Mouse (Mus musculus) midbrain, postnatal 0 days (tissue): Measurements from ENCODE around the gene Gm10775. TPM values are rescaled to one million over a fixed set of nuclear protein-coding genes. Genes with fewer than 3 reads are reported as not detected.

ENCODE experiments used
- ATAC-seq: fragments of 200-750 bp; cut with Nextera tagmentation; 2 replicates; pipeline ENCODE4 v1.8.0; 2017; ENCODE audit warnings: moderate number of reproducible peaks, mild to moderate bottlenecking, moderate TSS enrichment, moderate library complexity; ENCODE audit not compliant: low FRiP score
- DNase-seq: peaks from one replicate; pipeline ENCODE4 v3.0.0-alpha.2; 2015; ENCODE audit warnings: low spot score
- H3K27ac ChIP-seq: fragments of 300-500 bp; sonication (generic); 2 replicates; pipeline ENCODE4 v1.5.1; 2014; ENCODE audit warnings: low read depth, mild to moderate bottlenecking, low read length, mixed read lengths
- H3K27me3 ChIP-seq: fragments of 300-500 bp; sonication (generic); 2 replicates; pipeline ENCODE4 v1.6.1; 2014; ENCODE audit warnings: low read length, control low read depth, mixed read lengths; ENCODE audit not compliant: insufficient read depth
- H3K36me3 ChIP-seq: fragments of 300-500 bp; sonication (generic); 2 replicates; pipeline ENCODE4 v1.6.1; 2014; ENCODE audit warnings: low read length, control low read depth, mixed read lengths; ENCODE audit not compliant: insufficient read depth
- H3K4me1 ChIP-seq: fragments of 300-500 bp; sonication (generic); 2 replicates; pipeline ENCODE4 v1.6.1; 2014; ENCODE audit warnings: mild to moderate bottlenecking, control low read depth, antibody characterized with exemption, low read length, mixed read lengths; ENCODE audit not compliant: insufficient read depth
- H3K4me2 ChIP-seq: fragments of 300-500 bp; sonication (generic); 2 replicates; pipeline ENCODE4 v1.6.1; 2014; ENCODE audit warnings: low read depth, mild to moderate bottlenecking, low read length, mixed read lengths; ENCODE audit not compliant: poor library complexity, severe bottlenecking
- H3K4me3 ChIP-seq: fragments of 300-500 bp; sonication (generic); 2 replicates; pipeline ENCODE4 v1.5.1; 2014; ENCODE audit warnings: low read depth, mild to moderate bottlenecking, low read length, moderate library complexity
- H3K9ac ChIP-seq: fragments of 300-500 bp; sonication (generic); replicated peaks from 2 replicates; pipeline ENCODE4 v1.6.1; 2014; ENCODE audit warnings: mild to moderate bottlenecking, low read length, moderate library complexity, mixed read lengths; ENCODE audit not compliant: poor library complexity, severe bottlenecking
- H3K9me3 ChIP-seq: fragments of 300-500 bp; sonication (generic); 2 replicates; pipeline ENCODE4 v1.6.1; 2016; ENCODE audit warnings: low read length, control low read depth
- CTCF ChIP-seq: IDR thresholded peaks from 2 replicates; pipeline ENCODE4 v1.5.1; 2016; ENCODE audit warnings: antibody characterized with exemption, mild to moderate bottlenecking
- WGBS: fragments of 180-500 bp; shearing (Covaris S2); extraction: QIAGEN DNeasy Blood & Tissue Kit; methylation state at CpG from one replicate; pipeline ENCODE4 v1.1.7; 2014; 5-methylcytosine and 5-hydroxymethylcytosine counted together
- polyA plus RNA-seq: library from polyadenylated mRNA; unstranded; fragments of >200 nt; fragmentation: Nextera tagmentation; extraction: Ambion mirVana; gene quantifications from 2 replicates; pipeline ENCODE4 v1.2.1, GENCODE M21; 2015
- total RNA-seq: library from RNA; depleted of rRNA; stranded (reverse); fragments of >200 nt; gene quantifications from 2 replicates; pipeline ENCODE4 v1.2.3, GENCODE M21; 2014

Gm10775 gene
- total and polyA plus RNA-seq, 2 experiments from 2014 or later: 0.27 to 1.9 TPM

DNA sequence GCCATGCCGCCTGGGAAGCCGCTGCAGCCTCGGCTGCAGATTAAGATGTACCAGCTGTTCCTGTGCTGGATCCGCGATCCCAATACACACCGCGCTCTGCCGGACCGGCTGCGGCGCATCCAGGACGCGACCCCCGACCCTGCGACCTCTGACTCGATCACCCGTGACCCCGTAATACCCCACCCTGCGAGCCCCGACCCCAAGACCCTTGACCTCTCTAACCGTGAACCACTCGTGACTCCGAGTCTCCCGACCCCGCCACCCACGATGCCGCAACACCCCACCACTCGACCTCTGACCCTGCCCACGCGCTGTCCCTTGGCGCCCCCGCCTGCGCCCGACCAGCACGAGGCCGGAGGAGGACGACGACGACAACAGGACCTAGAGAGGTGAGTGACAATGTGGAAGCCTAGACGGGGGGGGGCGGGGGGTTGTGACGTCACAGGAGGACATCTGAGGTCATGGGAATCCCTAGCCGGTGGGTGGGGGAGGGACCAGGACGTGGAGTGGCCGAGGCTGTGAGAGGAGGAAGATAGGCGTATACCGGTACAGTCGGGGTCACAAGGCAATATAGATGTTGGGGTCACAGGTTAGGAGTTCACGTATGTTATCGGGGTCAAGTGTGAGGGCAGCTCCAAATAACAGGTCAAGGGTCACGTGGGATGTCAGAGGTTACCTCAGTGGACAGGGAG is 17.6 kb upstream of the Gm10775 start:
- H3K27ac ChIP-seq: peak overlapping the region; percentile 81
- no peaks in the 10 kb centered on the region for H3K27me3 ChIP-seq
- H3K9me3 ChIP-seq: peaks cover 5% of the 10 kb centered on the region; the same call in 1 of the 2 replicates
- H3K36me3 ChIP-seq: no peaks in the 10 kb centered on the region
- ATAC-seq: peak; percentile 18
- WGBS: 5% methylated on average over 50 of the region's 51 CpGs
- H3K9ac ChIP-seq: peak overlapping the region; percentile 73
- H3K4me2 ChIP-seq: peak overlapping the region; percentile 98
- no peak for TF ChIP-seq CTCF
- peaks cover 8% of the 10 kb centered on the region; the same call in 1 of the 2 replicates for H3K4me1 ChIP-seq
- H3K4me3 ChIP-seq: peak overlapping the region; percentile 72
- no peak for DNase-seq

DNA sequence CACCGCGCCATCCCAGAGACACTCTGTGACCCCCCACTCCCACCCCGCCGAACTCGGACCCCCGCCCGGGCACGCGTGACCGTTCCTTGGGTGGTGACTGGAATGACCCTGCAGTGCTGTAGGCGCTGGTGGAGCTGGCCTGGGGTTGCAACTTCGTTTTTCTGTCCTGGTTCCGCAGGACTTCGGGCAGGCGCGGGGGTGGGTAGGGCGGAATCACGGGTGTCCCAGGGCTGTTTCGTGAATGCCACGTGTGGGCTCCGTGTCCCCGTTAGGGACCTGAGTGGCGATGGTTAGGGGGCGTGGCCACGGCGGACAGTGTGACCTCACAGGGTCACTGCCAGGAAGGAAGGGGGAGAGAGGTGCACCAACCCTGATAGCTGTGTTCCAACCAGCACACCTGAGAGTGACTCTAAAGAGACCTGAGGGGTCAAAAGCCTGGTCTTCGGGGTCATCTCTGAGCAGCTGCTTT is 17.0 kb upstream of the Gm10775 start:
- Histone ChIP-seq H3K9me3 (peaks cover 5% of the 10 kb centered on the region; the same call in 1 of the 2 replicates), H3K27ac (no peak overlapping the region), H3K36me3 (no peaks in the 10 kb centered on the region), H3K27me3 (no peaks in the 10 kb centered on the region), H3K4me3 (peak overlapping the region; percentile 72), H3K4me2 (peak overlapping the region; percentile 98), H3K4me1 (peaks cover 8% of the 10 kb centered on the region; the same call in 1 of the 2 replicates), H3K9ac (peak overlapping the region; percentile 73; the same call in 1 of the 2 replicates)
- DNase-seq (no peak), ATAC-seq (no peak)
- 49% methylated on average over 27 of the region's 27 CpGs for WGBS
- no peak for TF ChIP-seq CTCF

DNA sequence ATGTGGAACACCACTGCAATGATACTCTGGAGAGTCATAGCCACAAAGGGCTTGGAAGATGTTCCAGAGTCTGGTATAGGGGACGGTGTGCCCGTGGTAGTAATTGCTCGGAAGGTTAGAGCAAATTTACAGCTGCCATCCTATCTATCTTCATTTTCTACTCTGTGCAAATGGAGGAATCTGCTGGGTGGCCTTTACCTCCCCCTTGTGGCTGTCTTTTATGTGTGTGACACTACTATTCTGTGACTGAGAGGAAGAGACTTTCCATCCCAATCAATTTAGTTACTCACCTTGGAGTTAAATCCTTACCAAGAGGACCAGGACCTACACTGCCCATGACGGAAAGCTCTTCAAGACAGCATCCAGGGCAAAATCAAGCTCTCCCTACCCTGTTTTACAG is 16.1 kb upstream of the Gm10775 start:
- Histone ChIP-seq H3K9ac (no peak overlapping the region), H3K4me3 (no peak overlapping the region), H3K36me3 (no peaks in the 10 kb centered on the region), H3K4me1 (peaks cover 8% of the 10 kb centered on the region; the same call in 1 of the 2 replicates), H3K9me3 (peaks cover 5% of the 10 kb centered on the region; the same call in 1 of the 2 replicates), H3K4me2 (no peak overlapping the region), H3K27me3 (no peaks in the 10 kb centered on the region), H3K27ac (no peak overlapping the region)
- ATAC-seq (no peak), DNase-seq (no peak)
- peak; percentile 26; the same call in 1 of the 2 replicates for TF ChIP-seq CTCF
- 96% methylated on average over 4 of the region's 4 CpGs for WGBS

DNA sequence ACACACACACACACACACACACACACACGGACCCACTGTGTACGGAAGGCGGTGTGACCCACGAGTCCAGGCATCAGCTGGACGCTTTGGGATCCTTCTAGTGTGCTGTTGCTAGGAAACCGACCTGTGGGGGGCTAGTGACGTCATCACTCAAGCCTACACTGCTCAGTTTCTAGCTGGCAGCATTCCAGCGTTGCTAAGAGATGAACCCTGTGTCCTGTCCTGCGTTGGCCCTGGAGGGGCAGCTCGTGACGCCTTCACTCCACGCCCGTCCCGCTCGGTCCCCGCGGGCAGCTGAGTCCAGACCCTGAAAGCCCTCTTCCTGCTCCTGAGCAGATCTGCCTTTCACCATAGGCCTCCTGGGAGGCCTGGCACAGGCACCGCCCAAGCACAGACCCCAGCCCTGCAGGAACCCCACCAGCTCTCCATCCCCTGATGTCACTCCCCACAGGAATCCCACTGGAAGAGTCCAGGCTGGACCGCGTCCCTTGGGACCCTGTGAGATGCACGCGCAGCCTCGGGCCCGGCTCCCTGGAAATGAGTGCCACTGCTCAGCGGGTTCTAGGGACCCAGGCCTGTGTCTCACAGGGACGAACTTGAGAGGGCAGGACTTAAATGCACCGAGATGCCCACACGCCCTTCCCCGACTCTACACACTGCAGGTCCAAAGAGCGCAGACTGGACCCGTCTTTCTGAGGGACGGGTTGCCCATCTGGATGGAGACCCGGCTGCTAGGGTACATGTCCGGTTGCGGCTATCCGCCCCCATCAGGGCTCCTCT is 974 bp upstream of the Gm10775 start:
- Histone ChIP-seq H3K4me2 (peak overlapping the region; percentile 49), H3K9ac (peak overlapping the region; percentile 56), H3K4me1 (no peaks in the 10 kb centered on the region), H3K9me3 (peaks cover 47% of the 10 kb centered on the region), H3K27me3 (no peaks in the 10 kb centered on the region), H3K27ac (no peak overlapping the region), H3K36me3 (peaks cover 6% of the 10 kb centered on the region; the same call in 1 of the 2 replicates), H3K4me3 (peak overlapping the region; percentile 36)
- 31% methylated on average over 36 of the region's 36 CpGs for WGBS
- no peak for TF ChIP-seq CTCF
- ATAC-seq: peak; percentile 90
- peak; percentile 94 for DNase-seq

DNA sequence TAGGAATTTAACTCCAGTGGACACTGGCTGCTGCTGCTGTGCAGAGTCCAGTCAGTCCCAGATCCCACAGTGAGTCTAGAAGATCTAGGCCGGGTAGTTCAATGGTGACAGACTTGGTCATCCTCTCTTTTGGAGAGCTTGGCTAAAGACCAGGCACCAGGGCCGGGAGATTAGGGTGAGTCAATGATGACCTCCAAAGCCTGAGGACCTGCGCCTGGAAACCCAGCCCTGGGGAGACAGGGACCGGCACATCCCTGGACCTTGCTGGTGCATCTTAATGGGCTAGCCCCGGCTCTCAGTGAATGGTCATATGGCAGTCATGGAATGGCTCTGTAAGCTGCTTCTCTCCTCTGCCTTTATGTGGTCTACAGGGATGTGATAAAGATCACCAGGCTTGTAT is 2.7 kb downstream of the Gm10775 start:
- TF ChIP-seq CTCF: no peak
- Histone ChIP-seq H3K36me3 (peaks cover 11% of the 10 kb centered on the region; the same call in 1 of the 2 replicates), H3K4me2 (no peak overlapping the region), H3K9ac (no peak overlapping the region), H3K9me3 (peaks cover 55% of the 10 kb centered on the region), H3K27me3 (no peaks in the 10 kb centered on the region), H3K4me3 (no peak overlapping the region), H3K4me1 (no peaks in the 10 kb centered on the region), H3K27ac (no peak overlapping the region)
- DNase-seq: no peak
- 98% methylated on average over 5 of the region's 5 CpGs for WGBS
- no peak for ATAC-seq
